Comparison of ENCODE assay signal across 8 mouse cellular contexts in the genomic region with DNA sequence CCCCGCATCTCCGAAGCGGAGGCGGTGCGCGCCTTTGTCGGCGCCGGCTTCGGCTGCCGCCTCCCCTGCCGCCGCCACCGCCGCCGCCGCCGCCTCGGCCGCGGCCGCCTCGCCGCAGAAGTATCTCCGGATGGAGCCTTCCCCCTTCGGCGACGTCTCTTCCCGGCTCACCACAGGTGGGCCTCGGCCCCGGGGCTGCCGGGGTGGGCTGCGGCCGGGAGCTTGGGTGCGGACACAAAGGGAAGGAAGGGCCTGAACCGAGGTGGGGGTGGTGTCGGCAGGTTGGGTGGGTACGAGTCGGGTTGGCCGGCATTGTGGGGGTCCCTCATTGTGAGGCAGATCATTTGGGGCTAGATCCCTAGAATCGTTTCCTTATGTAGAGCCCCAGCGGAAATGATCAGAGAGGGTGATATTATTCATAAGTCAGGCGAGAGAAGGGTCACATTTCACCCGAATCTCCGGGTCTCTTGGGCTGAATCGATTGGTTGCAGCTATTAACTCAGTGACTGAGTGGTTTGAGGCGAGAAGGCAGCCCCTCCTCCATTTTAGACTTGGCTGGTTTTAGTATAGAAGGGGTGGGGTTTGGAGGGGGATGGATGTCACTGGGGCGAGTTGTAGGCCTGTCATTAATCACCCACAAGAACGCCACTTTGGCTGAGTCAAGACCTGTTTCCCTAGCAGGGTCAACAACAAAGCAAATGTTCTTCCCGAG. TPM values are rescaled to one million over a fixed set of nuclear protein-coding genes. Genes with fewer than 3 reads are reported as not detected.
DNase-seq lines count a peak whose midpoint lies in the region; ATAC-seq and TF ChIP-seq lines count a peak whose summit lies in the region.

No protein-coding gene starts in this region.

- peaks cover 12% of the 10 kb centered on the region for H3K36me3 ChIP-seq in G1E (replicated peaks)
- peaks cover 19% of the 10 kb centered on the region for H3K36me3 ChIP-seq in erythroblast, embryonic 14.5 days (ENCODE audit: control insufficient read depth)
- no peaks in the 10 kb centered on the region; the same call in 1 of the 2 replicates for H3K36me3 ChIP-seq in heart, embryonic 13.5 days
- no peaks in the 10 kb centered on the region for H3K36me3 ChIP-seq in kidney, embryonic 16.5 days (ENCODE audit: insufficient read depth, low read length)
- no peaks in the 10 kb centered on the region for H3K36me3 ChIP-seq in lung, embryonic 15.5 days

- under 1% methylated on average over 49 of the region's 50 CpGs for WGBS in heart, embryonic 13.5 days
- whole genome bisulfite sequencing in kidney, embryonic 16.5 days: under 1% methylated on average over 41 of the region's 50 CpGs
- WGBS in lung, embryonic 15.5 days: under 1% methylated on average over 50 of the region's 50 CpGs
- WGBS in olfactory bulb, adult 2 months: under 1% methylated on average over 50 of the region's 50 CpGs

- H3K27me3 ChIP-seq in G1E (ENCODE audit: insufficient read depth, low read length): no peaks in the 10 kb centered on the region
- H3K27me3 ChIP-seq in erythroblast, embryonic 14.5 days (ENCODE audit: control insufficient read depth): no peaks in the 10 kb centered on the region
- no peaks in the 10 kb centered on the region for H3K27me3 ChIP-seq in heart, embryonic 13.5 days (replicated peaks)
- H3K27me3 ChIP-seq in kidney, embryonic 16.5 days (ENCODE audit: insufficient read depth, low read length): no peaks in the 10 kb centered on the region
- no peaks in the 10 kb centered on the region for H3K27me3 ChIP-seq in lung, embryonic 15.5 days

- peak overlapping the region; percentile 96 for H3K27ac ChIP-seq in heart, embryonic 13.5 days (replicated peaks)
- H3K27ac ChIP-seq in kidney, embryonic 16.5 days (ENCODE audit: low read length): peak overlapping the region; percentile 97
- H3K27ac ChIP-seq in lung, embryonic 15.5 days: peak overlapping the region; percentile 94
- peak overlapping the region; percentile 83 for H3K27ac ChIP-seq in olfactory bulb, adult 2 months (ENCODE audit: insufficient read depth, low read depth, low read length)

- peak; percentile 78 for ATAC-seq in G1E (ENCODE audit: extremely low read depth, insufficient number of reproducible peaks, low FRiP score, poor library complexity, severe bottlenecking)
- peak; percentile 49; the same call in 1 of the 2 replicates for ATAC-seq in heart, embryonic 13.5 days (ENCODE audit: extremely low read depth, insufficient number of reproducible peaks, low FRiP score, low TSS enrichment)
- peak; percentile 87 for ATAC-seq in kidney, embryonic 16.5 days (ENCODE audit: low FRiP score, low TSS enrichment)
- peak; percentile 66 for ATAC-seq in lung, embryonic 15.5 days (ENCODE audit: borderline replicate concordance, extremely low read depth, low FRiP score, low TSS enrichment)

- H3K4me2 ChIP-seq in heart, embryonic 13.5 days: peak overlapping the region; percentile 89
- H3K4me2 ChIP-seq in kidney, embryonic 16.5 days (replicated peaks; ENCODE audit: low read depth, low read length): peak overlapping the region; percentile 69
- H3K4me2 ChIP-seq in lung, embryonic 15.5 days: peak overlapping the region; percentile 50

- H3K9ac ChIP-seq in heart, embryonic 13.5 days: peak overlapping the region; percentile 99
- peak overlapping the region; percentile 97 for H3K9ac ChIP-seq in kidney, embryonic 16.5 days (replicated peaks; ENCODE audit: low read length)
- H3K9ac ChIP-seq in lung, embryonic 15.5 days: peak overlapping the region; percentile 99

- peak overlapping the region; percentile 98 for H3K4me3 ChIP-seq in G1E (ENCODE audit: low read depth, low read length)
- peak overlapping the region; percentile 99 for H3K4me3 ChIP-seq in erythroblast, embryonic 14.5 days (replicated peaks)
- peak overlapping the region; percentile 98 for H3K4me3 ChIP-seq in heart, embryonic 13.5 days
- peak overlapping the region; percentile 93 for H3K4me3 ChIP-seq in kidney, embryonic 16.5 days (ENCODE audit: low read length)
- H3K4me3 ChIP-seq in lung, embryonic 15.5 days: peak overlapping the region; percentile 98
- H3K4me3 ChIP-seq in olfactory bulb, adult 2 months (ENCODE audit: insufficient read depth, low read depth, low read length): peak overlapping the region; percentile 82

- no peak for TF ChIP-seq POLR2A in brain, embryonic 14.5 days (IDR thresholded peaks at IDR 0.05; ENCODE audit: borderline replicate concordance, extremely low read depth, insufficient read depth, insufficient read length, poor library complexity, severe bottlenecking)
- TF ChIP-seq POLR2A in olfactory bulb, adult 2 months (IDR thresholded peaks at IDR 0.05; ENCODE audit: insufficient read depth, low read depth, low read length): no peak

- H3K4me1 ChIP-seq in G1E (ENCODE audit: insufficient read depth, low read depth, low read length): peaks cover 18% of the 10 kb centered on the region
- H3K4me1 ChIP-seq in erythroblast, embryonic 14.5 days (ENCODE audit: control insufficient read depth): peaks cover 25% of the 10 kb centered on the region
- H3K4me1 ChIP-seq in heart, embryonic 13.5 days: peaks cover 34% of the 10 kb centered on the region
- peaks cover 19% of the 10 kb centered on the region for H3K4me1 ChIP-seq in kidney, embryonic 16.5 days (ENCODE audit: insufficient read depth, low read length)
- peaks cover 18% of the 10 kb centered on the region for H3K4me1 ChIP-seq in lung, embryonic 15.5 days
- peaks cover 5% of the 10 kb centered on the region; the same call in 1 of the 2 replicates for H3K4me1 ChIP-seq in olfactory bulb, adult 2 months (ENCODE audit: control insufficient read depth, insufficient read depth, low read length)

- peak; percentile 72 for DNase-seq in G1E (ENCODE audit: low spot score)
- DNase-seq in brain, embryonic 14.5 days (ENCODE audit: low read depth): peak; percentile 85
- DNase-seq in urinary bladder, adult 18-20 months (ENCODE audit: low spot score in 2 of 2): peak; percentile 41 to 58

- no peak for TF ChIP-seq CTCF in G1E (IDR thresholded peaks at IDR 0.05; ENCODE audit: low read depth, low read length)
- TF ChIP-seq CTCF in brain, embryonic 14.5 days (IDR thresholded peaks at IDR 0.05; ENCODE audit: borderline replicate concordance, extremely low read depth, insufficient read depth, insufficient read length): no peak
- no peak for TF ChIP-seq CTCF in olfactory bulb, adult 2 months (IDR thresholded peaks at IDR 0.05; ENCODE audit: insufficient read depth, low read depth, low read length)

- no peaks in the 10 kb centered on the region for H3K9me3 ChIP-seq in G1E (replicated peaks)
- H3K9me3 ChIP-seq in erythroblast, embryonic 14.5 days (ENCODE audit: control insufficient read depth, low read length): no peaks in the 10 kb centered on the region
- no peaks in the 10 kb centered on the region for H3K9me3 ChIP-seq in heart, embryonic 13.5 days
- no peaks in the 10 kb centered on the region for H3K9me3 ChIP-seq in kidney, embryonic 16.5 days (ENCODE audit: low read length)
- no peaks in the 10 kb centered on the region for H3K9me3 ChIP-seq in lung, embryonic 15.5 days

RNA-seq across cellular contexts. Expression of a gene that starts 0.5 kb away (rescaled TPM):
- total RNA-seq in G1E (2014; fragmentation: Nextera tagmentation) (66.6 and 80.4 TPM in 2 replicates), G1E (2017) (64.5 and 74.8 TPM in 2 replicates)
- 68.1 and 90.5 TPM in 2 replicates for polyA plus RNA-seq in G1E (2012)
- 139 and 159 TPM in 2 replicates for polyA plus RNA-seq in brain, embryonic 14.5 days (2012; rRNA removed)
- polyA plus RNA-seq in erythroblast, embryonic 14.5 days (2012): 9.7 and 12.5 TPM in 2 replicates
- polyA plus RNA-seq in heart, embryonic 13.5 days (2015; fragmentation: Nextera tagmentation; extraction: Ambion mirVana): 36.9 and 37.4 TPM in 2 replicates
- 25.4 and 36.1 TPM in 2 replicates for polyA plus RNA-seq in kidney, embryonic 16.5 days (2015; fragmentation: Nextera tagmentation; extraction: Ambion mirVana)
- polyA plus RNA-seq in lung, embryonic 15.5 days (2015; fragmentation: Nextera tagmentation; extraction: Ambion mirVana): 54.5 and 56.1 TPM in 2 replicates
- polyA plus RNA-seq in olfactory bulb, adult 2 months (2012; ENCODE audit: insufficient read depth, insufficient read length, low replicate concordance, missing spikeins): 334 TPM in 1 of 2 replicates, not detected in the other

Comparison
In these comparisons a context has a peak if more than half of its experiments do, and no peak if none do; other contexts are left out.
1. Peak in every context shown above with its lines: DNase-seq, ATAC-seq, H3K4me3 ChIP-seq and H3K27ac ChIP-seq.